Mouse (Mus musculus): ENCODE data around the gene Pamr1. TPM values are rescaled to one million over a fixed set of nuclear protein-coding genes. Genes with fewer than 3 reads are reported as not detected.

The Pamr1 gene
- total and polyA plus RNA-seq, 3 experiments, result not detected

- Histone ChIP-seq H3K4me3 (ENCODE audit: control insufficient read depth in 1 of 2, insufficient read depth in 1 of 2, low read depth in 2 of 2, low read length in 2 of 2) (no peak overlapping the region), H3K79me2 (ENCODE audit: control insufficient read depth, insufficient read depth, low read length, poor library complexity) (no peaks in the 10 kb centered on the region), H3K9me3 (replicated peaks; ENCODE audit: insufficient read depth, low read length) (no peaks in the 10 kb centered on the region), H3K27ac (ENCODE audit: control insufficient read depth, low read depth, low read length) (no peak overlapping the region), H3K27me3 (ENCODE audit: control insufficient read depth in 1 of 2, insufficient read depth in 2 of 2, low read length in 2 of 2) (peaks cover 3 to 8% of the 10 kb centered on the region in 2 experiments), H3K36me3 (ENCODE audit: control insufficient read depth in 1 of 2, insufficient read depth in 2 of 2, low read length in 2 of 2) (no peaks in the 10 kb centered on the region), H3K9ac (ENCODE audit: control insufficient read depth, low read depth, low read length, poor library complexity, severe bottlenecking) (no peak overlapping the region), H3K4me1 (ENCODE audit: control insufficient read depth in 1 of 2, insufficient read depth in 2 of 2, low read length in 2 of 2) (no peaks in the 10 kb centered on the region)
- TF ChIP-seq HCFC1 (IDR thresholded peaks at IDR 0.05; ENCODE audit: low read depth, low read length) (no peak), KAT2A (conservative IDR thresholded peaks at IDR 0.05; ENCODE audit: low read depth, low read length) (no peak), MYC (IDR thresholded peaks at IDR 0.05; ENCODE audit: low read depth, low read length) (no peak), ZC3H11A (IDR thresholded peaks at IDR 0.05; ENCODE audit: low read depth, low read length) (no peak), E2F4 (IDR thresholded peaks at IDR 0.05; ENCODE audit: borderline replicate concordance, low read depth, low read length) (no peak), USF2 (IDR thresholded peaks at IDR 0.05; ENCODE audit: borderline replicate concordance in 1 of 2, insufficient read depth in 1 of 2, low read depth in 1 of 2, low read length in 2 of 2) (no peak), ELF1 (IDR thresholded peaks at IDR 0.05; ENCODE audit: low read depth, low read length) (no peak), USF1 (IDR thresholded peaks at IDR 0.05; ENCODE audit: low read depth, low read length) (no peak), TCF12 (IDR thresholded peaks at IDR 0.05; ENCODE audit: low read depth, low read length) (no peak), CHD2 (IDR thresholded peaks at IDR 0.05; ENCODE audit: low read length) (no peak), GATA1 (IDR thresholded peaks at IDR 0.05; ENCODE audit: low read depth, low read length) (no peak), MYB (IDR thresholded peaks at IDR 0.05; ENCODE audit: low read depth, low read length) (no peak)
- DNase-seq (ENCODE audit: low read depth, low spot score), result no peak
These were observed 109.1 kb downstream of the Pamr1 start for GRCm38 (mm10) chr2:102658661-102659520.

DNA sequence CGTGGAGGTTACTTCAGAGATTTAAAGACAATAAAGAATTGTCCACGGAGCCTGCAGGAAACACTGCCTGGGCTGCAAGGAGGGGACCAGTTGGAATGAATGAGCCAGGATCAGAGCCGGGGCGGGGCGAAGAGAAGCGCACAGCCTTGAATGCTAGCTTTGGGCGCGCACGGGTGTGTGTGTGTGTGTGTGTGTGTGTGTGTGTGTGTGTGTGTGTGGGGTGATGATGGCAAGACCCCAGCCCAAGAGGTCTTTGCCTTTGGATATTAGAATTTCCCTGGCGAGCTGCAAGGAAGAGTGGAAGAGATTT lies 109.7 kb downstream of the Pamr1 start:
- Histone ChIP-seq H3K27ac (ENCODE audit: control insufficient read depth, low read depth, low read length) (no peak overlapping the region), H3K36me3 (ENCODE audit: control insufficient read depth in 1 of 2, insufficient read depth in 2 of 2, low read length in 2 of 2) (no peaks in the 10 kb centered on the region), H3K4me3 (ENCODE audit: control insufficient read depth in 1 of 2, insufficient read depth in 1 of 2, low read depth in 2 of 2, low read length in 2 of 2) (no peak overlapping the region), H3K9ac (ENCODE audit: control insufficient read depth, low read depth, low read length, poor library complexity, severe bottlenecking) (no peak overlapping the region), H3K79me2 (ENCODE audit: control insufficient read depth, insufficient read depth, low read length, poor library complexity) (no peaks in the 10 kb centered on the region), H3K4me1 (ENCODE audit: control insufficient read depth in 1 of 2, insufficient read depth in 2 of 2, low read length in 2 of 2) (no peaks in the 10 kb centered on the region), H3K27me3 (ENCODE audit: control insufficient read depth in 1 of 2, insufficient read depth in 2 of 2, low read length in 2 of 2) (peaks cover 3 to 7% of the 10 kb centered on the region in 2 experiments), H3K9me3 (replicated peaks; ENCODE audit: insufficient read depth, low read length) (no peaks in the 10 kb centered on the region)
- no peak for DNase-seq (ENCODE audit: low read depth, low spot score)
- TF ChIP-seq CTCF (IDR thresholded peaks at IDR 0.05 in 2 of 3, conservative IDR thresholded peaks at IDR 0.05 in 1 of 3; ENCODE audit: control insufficient read depth in 1 of 3, insufficient read depth in 1 of 3, low read depth in 2 of 3, low read length in 3 of 3, poor library complexity in 1 of 3, severe bottlenecking in 1 of 3) (no peak), MXI1 (IDR thresholded peaks at IDR 0.05; ENCODE audit: low read depth, low read length) (no peak), POLR2A (IDR thresholded peaks at IDR 0.05; ENCODE audit: control insufficient read depth in 1 of 2, insufficient read depth in 1 of 2, low read depth in 1 of 2, low read length in 2 of 2, poor library complexity in 1 of 2) (no peak), ZNF384 (IDR thresholded peaks at IDR 0.05; ENCODE audit: low read depth, low read length) (no peak), UBTF (IDR thresholded peaks at IDR 0.05; ENCODE audit: borderline replicate concordance, insufficient read depth, low read depth, low read length) (no peak), MAX (IDR thresholded peaks at IDR 0.05; ENCODE audit: low read length) (no peak), NRF1 (IDR thresholded peaks at IDR 0.05; ENCODE audit: insufficient read depth, low read depth, low read length, poor library complexity, severe bottlenecking) (no peak), ZKSCAN1 (IDR thresholded peaks at IDR 0.05; ENCODE audit: low read depth, low read length) (no peak), RAD21 (IDR thresholded peaks at IDR 0.05; ENCODE audit: low read depth, low read length) (no peak), EP300 (IDR thresholded peaks at IDR 0.05; ENCODE audit: low read depth in 1 of 2, low read length in 2 of 2) (no peak), GABPA (IDR thresholded peaks at IDR 0.05; ENCODE audit: low read depth, low read length) (no peak), POLR2AphosphoS2 (IDR thresholded peaks at IDR 0.05; ENCODE audit: low read length) (no peak), SIN3A (IDR thresholded peaks at IDR 0.05; ENCODE audit: low read length) (no peak), MYB (IDR thresholded peaks at IDR 0.05; ENCODE audit: low read depth, low read length) (no peak), TAL1 (IDR thresholded peaks at IDR 0.05; ENCODE audit: low read length) (no peak), TCF12 (IDR thresholded peaks at IDR 0.05; ENCODE audit: low read depth, low read length) (no peak), ETS1 (IDR thresholded peaks at IDR 0.05; ENCODE audit: low read depth, low read length) (no peak), SMC3 (IDR thresholded peaks at IDR 0.05; ENCODE audit: low read depth, low read length) (no peak), USF1 (IDR thresholded peaks at IDR 0.05; ENCODE audit: low read depth, low read length) (no peak), POLR2AphosphoS5 (IDR thresholded peaks at IDR 0.05; ENCODE audit: borderline replicate concordance, low read depth, low read length) (no peak)

Measured in MEL (cell line).